Mouse (Mus musculus): ENCODE measurements around the gene Gns.

DNA sequence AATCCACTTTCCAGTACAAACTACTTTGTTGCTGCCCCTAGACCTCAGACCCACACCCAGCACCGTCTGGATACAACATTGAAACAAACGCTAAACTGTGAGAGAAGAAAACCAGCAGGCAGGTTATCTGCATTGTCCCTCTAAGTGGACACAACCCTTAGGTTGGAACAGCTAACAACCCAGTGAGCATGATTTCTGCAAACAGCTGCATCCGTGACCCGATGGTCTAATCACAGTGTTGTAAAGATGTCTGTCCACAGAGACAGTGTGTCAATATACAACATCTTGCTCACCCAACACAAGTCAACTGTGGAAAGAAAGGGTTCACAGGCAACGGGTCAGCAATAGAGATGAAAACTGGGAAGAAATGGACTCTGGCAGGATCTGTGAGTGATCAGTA is 15.6 kb upstream of the Gns start:
- TF ChIP-seq MYOG (IDR thresholded peaks at IDR 0.05; ENCODE audit: control insufficient read depth, extremely low read depth, insufficient read length), result no peak
- no peak for TF ChIP-seq CTCF (IDR thresholded peaks at IDR 0.05; ENCODE audit: control insufficient read depth, insufficient read depth, insufficient read length)
- TF ChIP-seq MAX (IDR thresholded peaks at IDR 0.05), result no peak
